Mouse (Mus musculus): Measurements from ENCODE around the gene Carnmt1. TPM values are rescaled to one million over a fixed set of nuclear protein-coding genes. Genes with fewer than 3 reads are reported as not detected.

Carnmt1 gene
- polyA plus RNA-seq, 1 experiment = 5.0 TPM

DNA sequence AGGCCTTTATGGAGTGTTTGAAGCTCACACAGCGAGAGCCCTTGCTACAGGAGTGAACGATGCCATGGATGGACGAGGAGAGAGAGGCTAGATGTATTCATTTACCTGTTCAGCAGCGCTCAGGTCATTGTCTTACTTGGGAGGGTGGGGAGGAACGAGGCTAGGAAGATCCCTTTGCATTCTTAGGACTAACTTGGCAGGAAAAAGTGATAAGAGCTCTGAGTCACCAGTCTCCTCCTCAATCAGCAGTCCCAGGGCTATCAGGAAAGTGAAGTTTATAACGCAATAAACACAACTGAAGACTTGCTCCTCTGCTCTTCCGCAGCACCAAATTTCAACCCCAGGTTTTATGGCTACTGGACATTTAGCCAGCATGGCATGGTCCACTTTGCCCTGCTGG, 59.7 kb downstream of the Carnmt1 start:
- H3K27ac ChIP-seq (ENCODE audit: insufficient read depth, low read depth, low read length) = peak overlapping the region; percentile 17; the same call in 1 of the 2 replicates
- no peak overlapping the region for H3K4me3 ChIP-seq (ENCODE audit: low read depth, low read length)
- TF ChIP-seq POLR2A (IDR thresholded peaks at IDR 0.05; ENCODE audit: low read depth, low read length) (no peak), CTCF (IDR thresholded peaks at IDR 0.05; ENCODE audit: extremely low read depth, insufficient read length, insufficient replicate concordance, low read depth, low read length) (no peak)
- H3K4me1 ChIP-seq (ENCODE audit: control insufficient read depth, insufficient read depth, insufficient read length, low read length) = peaks cover 6% of the 10 kb centered on the region; the same call in 1 of the 2 replicates
- 24% methylated on average over 7 of the region's 7 CpGs for WGBS
- no peaks in the 10 kb centered on the region for H3K36me3 ChIP-seq (ENCODE audit: control insufficient read depth, insufficient read depth, low read length)
- no peaks in the 10 kb centered on the region; the same call in 1 of the 2 replicates for H3K27me3 ChIP-seq (ENCODE audit: control insufficient read depth, insufficient read depth, low read length)

DNA sequence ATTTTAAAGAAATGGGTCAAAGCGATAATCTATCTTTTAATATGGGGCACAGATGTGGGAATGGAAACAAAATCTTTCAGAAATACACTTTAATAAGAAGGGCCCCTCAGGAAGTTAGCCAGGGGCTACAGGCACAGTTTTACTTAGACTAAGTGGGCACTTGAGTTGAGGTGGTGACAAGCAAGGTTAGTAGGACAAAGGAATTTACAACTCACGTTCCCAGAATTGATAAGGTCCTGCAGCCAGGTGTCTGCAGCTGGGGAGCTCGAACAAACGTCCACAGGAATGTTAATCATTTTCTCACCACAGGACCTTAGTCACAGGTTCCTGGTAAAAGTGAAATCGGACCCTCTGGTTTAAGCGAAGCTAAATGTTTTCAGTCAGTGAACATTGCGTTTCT, 60.5 kb downstream of the Carnmt1 start:
- H3K4me3 ChIP-seq (ENCODE audit: low read depth, low read length) = no peak overlapping the region
- 19% methylated on average over 7 of the region's 7 CpGs for WGBS
- peaks cover 6% of the 10 kb centered on the region; the same call in 1 of the 2 replicates for H3K4me1 ChIP-seq (ENCODE audit: control insufficient read depth, insufficient read depth, insufficient read length, low read length)
- TF ChIP-seq CTCF (IDR thresholded peaks at IDR 0.05; ENCODE audit: extremely low read depth, insufficient read length, insufficient replicate concordance, low read depth, low read length) (no peak), POLR2A (IDR thresholded peaks at IDR 0.05; ENCODE audit: low read depth, low read length) (no peak)
- H3K36me3 ChIP-seq (ENCODE audit: control insufficient read depth, insufficient read depth, low read length) = no peaks in the 10 kb centered on the region
- H3K27ac ChIP-seq (ENCODE audit: insufficient read depth, low read depth, low read length) = no peak overlapping the region
- no peaks in the 10 kb centered on the region; the same call in 1 of the 2 replicates for H3K27me3 ChIP-seq (ENCODE audit: control insufficient read depth, insufficient read depth, low read length)

DNA sequence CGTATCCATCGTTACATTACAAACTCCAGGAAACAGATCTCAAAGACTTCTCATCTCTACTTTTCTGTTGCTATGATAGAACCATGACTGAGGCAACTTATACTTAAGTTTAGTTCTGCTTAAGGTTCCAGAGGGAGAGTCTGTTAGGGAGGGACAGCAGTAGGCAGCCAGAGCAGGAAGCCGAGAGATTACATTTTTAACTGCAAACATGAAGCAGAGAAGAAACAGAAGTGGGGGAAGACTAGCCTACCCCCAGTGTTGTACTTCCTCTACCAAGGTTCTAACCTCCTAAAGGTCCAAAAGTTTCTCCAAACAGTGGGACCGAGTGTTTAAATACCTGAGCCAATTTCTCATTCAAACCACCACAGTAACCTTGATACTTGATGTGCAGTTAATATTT, 65.3 kb downstream of the Carnmt1 start:
- Histone ChIP-seq H3K27ac (ENCODE audit: insufficient read depth, low read depth, low read length) (no peak overlapping the region), H3K27me3 (ENCODE audit: control insufficient read depth, insufficient read depth, low read length) (no peaks in the 10 kb centered on the region), H3K4me1 (ENCODE audit: control insufficient read depth, insufficient read depth, insufficient read length, low read length) (peaks cover 2% of the 10 kb centered on the region; the same call in 1 of the 2 replicates), H3K36me3 (ENCODE audit: control insufficient read depth, insufficient read depth, low read length) (no peaks in the 10 kb centered on the region), H3K4me3 (ENCODE audit: low read depth, low read length) (no peak overlapping the region)
- TF ChIP-seq POLR2A (IDR thresholded peaks at IDR 0.05; ENCODE audit: low read depth, low read length) (no peak), CTCF (IDR thresholded peaks at IDR 0.05; ENCODE audit: extremely low read depth, insufficient read length, insufficient replicate concordance, low read depth, low read length) (no peak)
- 95% methylated on average over 4 of the region's 4 CpGs for WGBS

DNA sequence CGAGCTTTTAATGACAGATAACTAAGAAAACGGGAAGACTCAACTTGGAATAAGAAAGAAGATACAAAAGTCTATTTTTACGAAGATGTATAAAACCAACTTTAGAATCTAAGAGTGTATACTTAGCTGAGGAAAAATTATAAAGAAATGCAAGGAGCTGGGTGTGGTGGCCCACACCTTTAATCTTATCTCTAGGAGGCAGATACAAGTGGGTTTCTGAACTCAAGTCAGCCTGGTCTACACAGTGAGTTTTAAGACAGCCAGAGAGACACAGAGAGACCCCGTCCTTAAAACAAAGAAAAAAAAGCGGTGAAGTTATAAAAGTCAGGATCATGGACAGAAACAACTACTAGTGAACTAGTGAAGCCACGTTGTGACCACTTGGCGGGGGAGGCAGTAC, 68.6 kb downstream of the Carnmt1 start:
- 78% methylated on average over 7 of the region's 7 CpGs for WGBS
- no peaks in the 10 kb centered on the region for H3K4me1 ChIP-seq (ENCODE audit: control insufficient read depth, insufficient read depth, insufficient read length, low read length)
- no peak overlapping the region for H3K27ac ChIP-seq (ENCODE audit: insufficient read depth, low read depth, low read length)
- H3K36me3 ChIP-seq (ENCODE audit: control insufficient read depth, insufficient read depth, low read length) = no peaks in the 10 kb centered on the region
- no peak overlapping the region for H3K4me3 ChIP-seq (ENCODE audit: low read depth, low read length)
- no peak for TF ChIP-seq POLR2A (IDR thresholded peaks at IDR 0.05; ENCODE audit: low read depth, low read length)
- TF ChIP-seq CTCF (IDR thresholded peaks at IDR 0.05; ENCODE audit: extremely low read depth, insufficient read length, insufficient replicate concordance, low read depth, low read length) = no peak
- H3K27me3 ChIP-seq (ENCODE audit: control insufficient read depth, insufficient read depth, low read length) = no peaks in the 10 kb centered on the region

DNA sequence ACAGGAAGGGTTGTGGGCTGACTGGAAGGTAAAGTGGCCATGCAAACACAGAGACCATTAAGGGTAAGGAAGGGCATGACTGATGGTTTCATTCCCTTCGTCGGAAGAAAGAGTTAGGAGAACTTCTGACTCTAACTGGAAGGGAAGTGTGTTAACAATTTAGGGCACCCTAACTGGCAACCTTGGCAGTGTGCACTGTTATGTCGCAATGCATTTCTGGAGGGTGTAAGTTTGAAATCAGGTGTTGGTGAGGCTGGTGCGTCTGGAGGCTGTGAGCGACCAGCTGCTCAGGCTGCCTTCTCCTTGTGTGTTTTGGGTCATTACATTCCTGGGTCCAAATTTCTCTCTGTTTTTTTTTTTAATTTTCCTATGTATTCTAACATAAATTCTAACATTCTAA, 73.4 kb downstream of the Carnmt1 start:
- TF ChIP-seq CTCF (IDR thresholded peaks at IDR 0.05; ENCODE audit: extremely low read depth, insufficient read length, insufficient replicate concordance, low read depth, low read length) = no peak
- no peak for TF ChIP-seq POLR2A (IDR thresholded peaks at IDR 0.05; ENCODE audit: low read depth, low read length)
- H3K4me3 ChIP-seq (ENCODE audit: low read depth, low read length) = no peak overlapping the region
- WGBS = 68% methylated on average over 5 of the region's 5 CpGs
- no peak overlapping the region for H3K27ac ChIP-seq (ENCODE audit: insufficient read depth, low read depth, low read length)
- H3K27me3 ChIP-seq (ENCODE audit: control insufficient read depth, insufficient read depth, low read length) = no peaks in the 10 kb centered on the region
- H3K36me3 ChIP-seq (ENCODE audit: control insufficient read depth, insufficient read depth, low read length) = no peaks in the 10 kb centered on the region
- no peaks in the 10 kb centered on the region for H3K4me1 ChIP-seq (ENCODE audit: control insufficient read depth, insufficient read depth, insufficient read length, low read length)

DNA sequence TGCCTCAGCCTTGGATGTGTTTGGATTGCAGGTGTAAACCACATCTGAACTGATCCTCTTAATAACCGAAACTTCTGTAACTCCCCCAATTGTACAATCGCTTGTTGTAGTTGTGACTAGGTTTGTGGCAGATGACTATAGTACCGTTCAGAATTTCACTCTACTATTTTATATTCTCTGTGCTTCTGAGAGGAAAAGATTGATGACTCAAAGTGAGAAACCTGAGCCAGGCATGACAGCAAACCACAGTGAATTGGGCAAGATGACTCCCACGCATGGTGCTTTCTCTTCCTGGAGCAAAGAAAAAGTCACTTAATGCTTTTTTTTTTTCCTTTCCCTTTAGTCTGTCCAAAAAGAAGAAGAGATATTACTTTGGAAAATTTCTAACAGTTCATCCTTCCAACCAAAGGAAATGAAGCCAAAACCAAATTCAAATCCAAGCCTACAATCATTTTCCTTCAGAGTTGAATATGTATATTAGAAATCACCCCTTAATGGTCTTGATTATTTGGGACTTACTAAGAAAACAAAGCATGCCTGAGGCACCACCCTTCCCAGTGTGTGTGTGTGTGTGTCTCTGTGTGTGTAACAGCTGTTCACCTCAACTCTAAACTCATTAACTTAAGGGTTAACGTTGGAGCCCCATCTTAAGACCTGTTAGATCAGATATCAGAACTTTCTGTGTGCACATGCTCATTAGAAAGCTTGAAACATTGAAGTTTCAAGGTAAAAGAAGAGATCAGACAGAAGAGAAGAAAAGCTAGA, 76.2 kb downstream of the Carnmt1 start:
- TF ChIP-seq POLR2A (IDR thresholded peaks at IDR 0.05; ENCODE audit: low read depth, low read length) (no peak), CTCF (IDR thresholded peaks at IDR 0.05; ENCODE audit: extremely low read depth, insufficient read length, insufficient replicate concordance, low read depth, low read length) (no peak)
- 83% methylated on average over 5 of the region's 5 CpGs for WGBS
- Histone ChIP-seq H3K36me3 (ENCODE audit: control insufficient read depth, insufficient read depth, low read length) (no peaks in the 10 kb centered on the region), H3K4me1 (ENCODE audit: control insufficient read depth, insufficient read depth, insufficient read length, low read length) (no peaks in the 10 kb centered on the region), H3K27ac (ENCODE audit: insufficient read depth, low read depth, low read length) (no peak overlapping the region), H3K27me3 (ENCODE audit: control insufficient read depth, insufficient read depth, low read length) (no peaks in the 10 kb centered on the region), H3K4me3 (ENCODE audit: low read depth, low read length) (no peak overlapping the region)

DNA sequence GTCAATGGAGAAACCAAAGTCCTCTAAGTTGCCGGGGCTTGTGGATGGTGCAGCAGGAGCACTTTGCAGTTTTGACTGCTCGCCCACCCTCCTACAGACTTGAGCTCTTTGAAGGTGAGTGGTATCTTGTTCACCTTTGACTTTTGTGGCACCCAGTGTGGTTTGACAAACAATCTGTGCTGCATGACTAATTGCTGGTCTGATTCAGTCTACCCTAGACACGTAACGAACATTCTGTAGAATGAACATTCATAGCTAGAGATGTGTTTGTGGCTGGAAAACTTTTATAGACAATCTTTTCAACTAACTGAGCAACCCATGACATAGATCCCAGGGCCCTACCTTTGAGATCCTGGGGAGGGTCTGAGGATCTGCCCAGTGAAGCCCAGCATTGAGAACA, 76.8 kb downstream of the Carnmt1 start:
- 91% methylated on average over 4 of the region's 4 CpGs for WGBS
- TF ChIP-seq CTCF (IDR thresholded peaks at IDR 0.05; ENCODE audit: extremely low read depth, insufficient read length, insufficient replicate concordance, low read depth, low read length) (no peak), POLR2A (IDR thresholded peaks at IDR 0.05; ENCODE audit: low read depth, low read length) (no peak)
- Histone ChIP-seq H3K4me1 (ENCODE audit: control insufficient read depth, insufficient read depth, insufficient read length, low read length) (no peaks in the 10 kb centered on the region), H3K27ac (ENCODE audit: insufficient read depth, low read depth, low read length) (no peak overlapping the region), H3K36me3 (ENCODE audit: control insufficient read depth, insufficient read depth, low read length) (no peaks in the 10 kb centered on the region), H3K4me3 (ENCODE audit: low read depth, low read length) (no peak overlapping the region), H3K27me3 (ENCODE audit: control insufficient read depth, insufficient read depth, low read length) (no peaks in the 10 kb centered on the region)
